Mouse (Mus musculus): ENCODE data around the gene Tmigd3. TPM values are rescaled to one million over a fixed set of nuclear protein-coding genes. Genes with fewer than 3 reads are reported as not detected.

Tmigd3 gene
- polyA plus RNA-seq, 1 experiment from 2014 or later = not detected

- Histone ChIP-seq H3K9ac (peak overlapping the region; percentile 92), H3K4me1 (replicated peaks) (peaks cover 39% of the 10 kb centered on the region), H3K27me3 (no peaks in the 10 kb centered on the region), H3K4me3 (peak overlapping the region; percentile 57), H3K9me3 (no peaks in the 10 kb centered on the region), H3K27ac (replicated peaks) (peak overlapping the region; percentile 85), H3K4me2 (peak overlapping the region; percentile 77), H3K36me3 (peaks cover 50% of the 10 kb centered on the region)
- ATAC-seq (ENCODE audit: low read depth) = no peak; the same call in none of the 2 replicates
- under 1% methylated on average over 18 of the region's 26 CpGs for WGBS
Measured at GRCm38 (mm10) chr3:105959585-105959984, 88.9 kb downstream of the Tmigd3 start.

- WGBS = 6% methylated on average over 6 of the region's 6 CpGs
- Histone ChIP-seq H3K27me3 (no peaks in the 10 kb centered on the region), H3K9ac (peak within 1 kb of the TSS; percentile 92)
Measured at GRCm38 (mm10) chr3:105959999-105960398, 89.3 kb downstream of the Tmigd3 start, which contains the start of gene Atp5f1. Gene Atp5f1 (minus strand): TSS chr3:105960099.

GRCm38 (mm10) chr3:105960700-105961099, 90.0 kb downstream of the Tmigd3 start:
- Histone ChIP-seq H3K4me3 (peak overlapping the region; percentile 57), H3K9me3 (no peaks in the 10 kb centered on the region), H3K4me1 (replicated peaks) (peaks cover 39% of the 10 kb centered on the region), H3K36me3 (peaks cover 54% of the 10 kb centered on the region), H3K27ac (replicated peaks) (no peak overlapping the region), H3K9ac (no peak overlapping the region), H3K27me3 (no peaks in the 10 kb centered on the region), H3K4me2 (peak overlapping the region; percentile 77)
- no peak for ATAC-seq (ENCODE audit: low read depth)
- WGBS = 93% methylated on average over 2 of the region's 2 CpGs

More at GRCm38 (mm10) chr3:105959999-105960398, 89.3 kb downstream of the Tmigd3 start, which contains the start of gene Atp5f1:
- peaks cover 39% of the 10 kb centered on the region for H3K4me1 ChIP-seq (replicated peaks)
- no peak for ATAC-seq (ENCODE audit: low read depth)
- peak within 1 kb of the TSS; percentile 83 for H3K4me2 ChIP-seq
- peak within 1 kb of the TSS; percentile 57 for H3K4me3 ChIP-seq
- H3K9me3 ChIP-seq = no peaks in the 10 kb centered on the region
- peak within 1 kb of the TSS; percentile 90 for H3K27ac ChIP-seq (replicated peaks)
- H3K36me3 ChIP-seq = peaks cover 50% of the 10 kb centered on the region

GRCm38 (mm10) chr3:105971831-105972446, 101.2 kb downstream of the Tmigd3 start:
- ATAC-seq (ENCODE audit: low read depth) = no peak
- Histone ChIP-seq H3K27ac (replicated peaks) (no peak overlapping the region), H3K4me2 (no peak overlapping the region), H3K36me3 (peaks cover 41% of the 10 kb centered on the region), H3K4me3 (no peak overlapping the region), H3K9me3 (no peaks in the 10 kb centered on the region), H3K9ac (no peak overlapping the region), H3K4me1 (replicated peaks) (no peaks in the 10 kb centered on the region), H3K27me3 (no peaks in the 10 kb centered on the region)
- WGBS = 84% methylated on average over 5 of the region's 5 CpGs

- Histone ChIP-seq H3K4me3 (no peak within 1 kb of the TSS), H3K27me3 (no peaks in the 10 kb centered on the region), H3K9me3 (no peaks in the 10 kb centered on the region), H3K4me1 (replicated peaks) (no peaks in the 10 kb centered on the region), H3K4me2 (no peak within 1 kb of the TSS), H3K9ac (no peak within 1 kb of the TSS), H3K27ac (replicated peaks) (no peak within 1 kb of the TSS), H3K36me3 (peaks cover 27% of the 10 kb centered on the region)
- WGBS = 81% methylated on average over 3 of the region's 3 CpGs
- ATAC-seq (ENCODE audit: low read depth) = no peak
Measured at GRCm38 (mm10) chr3:105973411-105973810, 102.7 kb downstream of the Tmigd3 start, which contains the start of gene Ovgp1. Gene Ovgp1 (plus strand): TSS chr3:105973711.

Other genes with a start within 250 kb of the Tmigd3 start
- 24.9 and 27.2 TPM in 2 replicates for gene Ddx20, start 183.3 kb upstream of the Tmigd3 start, polyA plus RNA-seq (2015; fragmentation: Nextera tagmentation; extraction: Ambion mirVana)
- gene Inka2, start 166.3 kb upstream of the Tmigd3 start, polyA plus RNA-seq (2015; fragmentation: Nextera tagmentation; extraction: Ambion mirVana) = 4.0 and 4.8 TPM in 2 replicates
- gene Rap1a, start 69.6 kb upstream of the Tmigd3 start, polyA plus RNA-seq (2015; fragmentation: Nextera tagmentation; extraction: Ambion mirVana) = 92.6 and 105 TPM in 2 replicates
- not detected in 2 replicates for gene Adora3, start within 50 bp of the Tmigd3 start, polyA plus RNA-seq (2015; fragmentation: Nextera tagmentation; extraction: Ambion mirVana)
- 0.21 and 0.33 TPM in 2 replicates for gene I830077J02Rik, start 61.8 kb downstream of the Tmigd3 start, polyA plus RNA-seq (2015; fragmentation: Nextera tagmentation; extraction: Ambion mirVana)
- gene Wdr77, start 88.5 kb downstream of the Tmigd3 start, polyA plus RNA-seq (2015; fragmentation: Nextera tagmentation; extraction: Ambion mirVana) = 89.3 and 94.1 TPM in 2 replicates
- gene Atp5f1, start 89.2 kb downstream of the Tmigd3 start, polyA plus RNA-seq (2015; fragmentation: Nextera tagmentation; extraction: Ambion mirVana) = 612 and 654 TPM in 2 replicates
- gene Ovgp1, start 102.8 kb downstream of the Tmigd3 start, polyA plus RNA-seq (2015; fragmentation: Nextera tagmentation; extraction: Ambion mirVana) = 3.1 and 4.1 TPM in 2 replicates
- gene Pifo, start 143.7 kb downstream of the Tmigd3 start, polyA plus RNA-seq (2015; fragmentation: Nextera tagmentation; extraction: Ambion mirVana) = 0.52 and 1.5 TPM in 2 replicates
- gene Chil5, start 161.9 kb downstream of the Tmigd3 start, polyA plus RNA-seq (2015; fragmentation: Nextera tagmentation; extraction: Ambion mirVana) = not detected in 2 replicates
- gene Chia1, start 242.3 kb downstream of the Tmigd3 start, polyA plus RNA-seq (2015; fragmentation: Nextera tagmentation; extraction: Ambion mirVana) = 0.29 and 0.82 TPM in 2 replicates